Mouse (Mus musculus): ENCODE results near the gene Nsun2. TPM values are rescaled to one million over a fixed set of nuclear protein-coding genes. Genes with fewer than 3 reads are reported as not detected.

The Nsun2 gene
- total and polyA plus RNA-seq, 2 experiments from 2014 or later, result 37.6 to 62.1 TPM

GRCm38 (mm10) chr13:69645694-69646423 lies 112.3 kb downstream of the Nsun2 start:
- ATAC-seq (peak; percentile 61), DNase-seq (ENCODE audit: low spot score) (peak; percentile 24)
- H3K9ac ChIP-seq (replicated peaks; ENCODE audit: low read length), result no peak overlapping the region
- no peak overlapping the region; the same call in 1 of the 2 replicates for H3K27ac ChIP-seq
- H3K4me3 ChIP-seq (ENCODE audit: low read length), result no peak overlapping the region
- TF ChIP-seq CTCF (IDR thresholded peaks at IDR 0.05; ENCODE audit: low read depth), result no peak
- 61% methylated on average over 13 of the region's 13 CpGs for WGBS
- no peaks in the 10 kb centered on the region for H3K9me3 ChIP-seq (ENCODE audit: low read length)
- H3K27me3 ChIP-seq (ENCODE audit: insufficient read depth, low read length), result no peaks in the 10 kb centered on the region
- no peaks in the 10 kb centered on the region for H3K36me3 ChIP-seq (ENCODE audit: insufficient read depth, low read length)
- no peaks in the 10 kb centered on the region for H3K4me1 ChIP-seq (ENCODE audit: insufficient read depth, low read length)
- H3K4me2 ChIP-seq (ENCODE audit: low read depth, low read length), result no peak overlapping the region

- ATAC-seq, result no peak; the same call in 1 of the 2 replicates
- no peaks in the 10 kb centered on the region for H3K9me3 ChIP-seq (ENCODE audit: low read length)
- H3K27ac ChIP-seq, result no peak overlapping the region; the same call in 1 of the 2 replicates
- H3K36me3 ChIP-seq (ENCODE audit: insufficient read depth, low read length), result no peaks in the 10 kb centered on the region
- H3K27me3 ChIP-seq (ENCODE audit: insufficient read depth, low read length), result no peaks in the 10 kb centered on the region
- no peak for DNase-seq (ENCODE audit: low spot score)
- no peaks in the 10 kb centered on the region for H3K4me1 ChIP-seq (ENCODE audit: insufficient read depth, low read length)
- WGBS, result 86% methylated on average over 9 of the region's 9 CpGs
- no peak overlapping the region for H3K9ac ChIP-seq (replicated peaks; ENCODE audit: low read length)
- no peak for TF ChIP-seq CTCF (IDR thresholded peaks at IDR 0.05; ENCODE audit: low read depth)
- no peak overlapping the region for H3K4me2 ChIP-seq (ENCODE audit: low read depth, low read length)
- no peak overlapping the region for H3K4me3 ChIP-seq (ENCODE audit: low read length)
These were observed 112.9 kb downstream of the Nsun2 start for GRCm38 (mm10) chr13:69646481-69646880.

- Histone ChIP-seq H3K27ac (no peak overlapping the region), H3K4me2 (ENCODE audit: low read depth, low read length) (no peak overlapping the region), H3K27me3 (ENCODE audit: insufficient read depth, low read length) (no peaks in the 10 kb centered on the region), H3K36me3 (ENCODE audit: insufficient read depth, low read length) (no peaks in the 10 kb centered on the region), H3K9me3 (ENCODE audit: low read length) (no peaks in the 10 kb centered on the region), H3K4me3 (ENCODE audit: low read length) (no peak overlapping the region), H3K9ac (replicated peaks; ENCODE audit: low read length) (no peak overlapping the region), H3K4me1 (ENCODE audit: insufficient read depth, low read length) (no peaks in the 10 kb centered on the region)
- no peak for DNase-seq (ENCODE audit: low spot score)
- 83% methylated on average over 3 of the region's 3 CpGs for WGBS
- no peak for TF ChIP-seq CTCF (IDR thresholded peaks at IDR 0.05; ENCODE audit: low read depth)
- ATAC-seq, result no peak
These were observed 121.0 kb downstream of the Nsun2 start for GRCm38 (mm10) chr13:69654508-69654907.

- ATAC-seq, result no peak
- H3K27me3 ChIP-seq (ENCODE audit: insufficient read depth, low read length), result no peaks in the 10 kb centered on the region
- no peak for TF ChIP-seq CTCF (IDR thresholded peaks at IDR 0.05; ENCODE audit: low read depth)
These were observed 138.6 kb downstream of the Nsun2 start for GRCm38 (mm10) chr13:69672121-69672520.

GRCm38 (mm10) chr13:69672565-69672964 lies 139.0 kb downstream of the Nsun2 start:
- no peak overlapping the region for H3K9ac ChIP-seq (replicated peaks; ENCODE audit: low read length)
- DNase-seq (ENCODE audit: low spot score) (no peak), ATAC-seq (no peak)
- no peaks in the 10 kb centered on the region for H3K9me3 ChIP-seq (ENCODE audit: low read length)
- WGBS, result 92% methylated on average over 10 of the region's 10 CpGs
- no peaks in the 10 kb centered on the region for H3K27me3 ChIP-seq (ENCODE audit: insufficient read depth, low read length)
- H3K36me3 ChIP-seq (ENCODE audit: insufficient read depth, low read length), result no peaks in the 10 kb centered on the region
- H3K4me1 ChIP-seq (ENCODE audit: insufficient read depth, low read length), result no peaks in the 10 kb centered on the region
- no peak overlapping the region for H3K4me2 ChIP-seq (ENCODE audit: low read depth, low read length)
- H3K4me3 ChIP-seq (ENCODE audit: low read length), result no peak overlapping the region
- no peak overlapping the region for H3K27ac ChIP-seq
- TF ChIP-seq CTCF (IDR thresholded peaks at IDR 0.05; ENCODE audit: low read depth), result no peak

More at GRCm38 (mm10) chr13:69672121-69672520, 138.6 kb downstream of the Nsun2 start:
- H3K4me1 ChIP-seq (ENCODE audit: insufficient read depth, low read length), result no peaks in the 10 kb centered on the region
- H3K36me3 ChIP-seq (ENCODE audit: insufficient read depth, low read length), result no peaks in the 10 kb centered on the region
- H3K9ac ChIP-seq (replicated peaks; ENCODE audit: low read length), result no peak overlapping the region
- no peaks in the 10 kb centered on the region for H3K9me3 ChIP-seq (ENCODE audit: low read length)
- no peak for DNase-seq (ENCODE audit: low spot score)
- 81% methylated on average over 5 of the region's 5 CpGs for WGBS
- H3K4me2 ChIP-seq (ENCODE audit: low read depth, low read length), result no peak overlapping the region
- no peak overlapping the region for H3K27ac ChIP-seq
- H3K4me3 ChIP-seq (ENCODE audit: low read length), result no peak overlapping the region

- 85% methylated on average over 5 of the region's 5 CpGs for WGBS
- Histone ChIP-seq H3K4me2 (ENCODE audit: low read depth, low read length) (no peak overlapping the region), H3K27ac (no peak overlapping the region), H3K9me3 (ENCODE audit: low read length) (no peaks in the 10 kb centered on the region), H3K36me3 (ENCODE audit: insufficient read depth, low read length) (no peaks in the 10 kb centered on the region), H3K4me1 (ENCODE audit: insufficient read depth, low read length) (no peaks in the 10 kb centered on the region), H3K4me3 (ENCODE audit: low read length) (no peak overlapping the region), H3K9ac (replicated peaks; ENCODE audit: low read length) (no peak overlapping the region), H3K27me3 (ENCODE audit: insufficient read depth, low read length) (no peaks in the 10 kb centered on the region)
- ATAC-seq, result peak; percentile 12; the same call in 1 of the 2 replicates
- TF ChIP-seq CTCF (IDR thresholded peaks at IDR 0.05; ENCODE audit: low read depth), result no peak
- no peak for DNase-seq (ENCODE audit: low spot score)
These were observed 139.8 kb downstream of the Nsun2 start for GRCm38 (mm10) chr13:69673197-69673920.

Data from hindbrain, postnatal 0 days (tissue).